Mouse (Mus musculus) myocyte (in vitro differentiated cells): Measurements from ENCODE around the gene Npm1. TPM values are rescaled to one million over a fixed set of nuclear protein-coding genes. Genes with fewer than 3 reads are reported as not detected.

ENCODE experiments used
- H3K27me3 ChIP-seq: one replicate; pipeline ENCODE4 v1.6.1; 2011; ENCODE audit not compliant: control insufficient read depth, insufficient read depth, insufficient read length
- H3K36me3 ChIP-seq: one replicate; pipeline ENCODE4 v1.6.1; 2011; ENCODE audit not compliant: control insufficient read depth, insufficient read depth
- H3K4me2 ChIP-seq: one replicate; pipeline ENCODE4 v1.6.1; 2011; ENCODE audit warnings: low read depth, control low read depth
- H3K4me3 ChIP-seq: one replicate; pipeline ENCODE4 v1.5.1; 2011; ENCODE audit warnings: mild to moderate bottlenecking, control low read depth, moderate library complexity
- H3K79me2 ChIP-seq: one replicate; pipeline ENCODE4 v1.6.1; 2011; ENCODE audit not compliant: control insufficient read depth, insufficient read depth
- H3ac ChIP-seq: one replicate; pipeline ENCODE4 v1.6.1; 2011; ENCODE audit not compliant: control insufficient read depth, insufficient read length
- CEBPB ChIP-seq: IDR thresholded peaks from 2 replicates; pipeline ENCODE4 v1.6.1; 2011; ENCODE audit warnings: mild to moderate bottlenecking, moderate library complexity; ENCODE audit not compliant: poor library complexity, insufficient read depth, severe bottlenecking
- E2F4 ChIP-seq: IDR thresholded peaks from one replicate; pipeline ENCODE4 v1.6.1; 2011; ENCODE audit warnings: mild to moderate bottlenecking, control low read depth, moderate library complexity; ENCODE audit not compliant: insufficient read depth
- MAX ChIP-seq: IDR thresholded peaks from one replicate; pipeline ENCODE4 v1.6.1; 2011; ENCODE audit warnings: low read depth, mild to moderate bottlenecking, control low read depth
- MYOD1 ChIP-seq, 3 experiments: IDR thresholded peaks; one replicate each; pipeline ENCODE4 v1.6.1; 2011; ENCODE audit warnings: control low read depth in 2 of 3, low read depth in 2 of 3, mild to moderate bottlenecking in 2 of 3, moderate library complexity in 1 of 3; ENCODE audit not compliant: insufficient read length in 2 of 3, control insufficient read depth in 1 of 3
- MYOG ChIP-seq, 3 experiments: IDR thresholded peaks; one replicate each; pipeline ENCODE4 v1.6.1; 2011; ENCODE audit warnings: control low read depth in 2 of 3, low read depth in 2 of 3, mild to moderate bottlenecking in 2 of 3; ENCODE audit not compliant: insufficient read length in 2 of 3, control insufficient read depth in 1 of 3, insufficient read depth in 1 of 3
- POLR2A ChIP-seq: IDR thresholded peaks from one replicate; pipeline ENCODE4 v1.6.1; 2011; ENCODE audit warnings: low read depth, mild to moderate bottlenecking, control low read depth, moderate library complexity; ENCODE audit not compliant: insufficient read length
- POLR2AphosphoS2 ChIP-seq: IDR thresholded peaks from one replicate; pipeline ENCODE4 v1.6.1; 2011; ENCODE audit warnings: low read depth, control low read depth; ENCODE audit not compliant: insufficient read length
- REST ChIP-seq: IDR thresholded peaks from one replicate; pipeline ENCODE4 v1.6.1; 2011; ENCODE audit warnings: mild to moderate bottlenecking, control low read depth, moderate library complexity; ENCODE audit not compliant: insufficient read depth, insufficient read length
- SRF ChIP-seq: IDR thresholded peaks from one replicate; pipeline ENCODE4 v1.6.1; 2011; ENCODE audit warnings: low read depth; ENCODE audit not compliant: control insufficient read depth, insufficient read length
- TCF12 ChIP-seq: IDR thresholded peaks from one replicate; pipeline ENCODE4 v1.6.1; 2011; ENCODE audit warnings: mild to moderate bottlenecking, control low read depth; ENCODE audit not compliant: poor library complexity, insufficient read depth, severe bottlenecking
- TCF3 ChIP-seq: IDR thresholded peaks from one replicate; pipeline ENCODE4 v1.6.1; 2011; ENCODE audit warnings: low read depth, control low read depth; ENCODE audit not compliant: insufficient read length
- USF1 ChIP-seq: IDR thresholded peaks from one replicate; pipeline ENCODE4 v1.6.1; 2011; ENCODE audit warnings: low read depth, mild to moderate bottlenecking, control low read depth, moderate library complexity
- polyA plus RNA-seq: library from polyadenylated mRNA; unstranded; fragments of >200 nt; fragmentation: generic; extraction: Trizol; gene quantifications from one replicate; pipeline ENCODE4 v1.2.1, GENCODE M21; 2012; ENCODE audit warnings: missing spikeins

Gene Npm1
- polyA plus RNA-seq, 1 experiment, result 244 TPM

DNA sequence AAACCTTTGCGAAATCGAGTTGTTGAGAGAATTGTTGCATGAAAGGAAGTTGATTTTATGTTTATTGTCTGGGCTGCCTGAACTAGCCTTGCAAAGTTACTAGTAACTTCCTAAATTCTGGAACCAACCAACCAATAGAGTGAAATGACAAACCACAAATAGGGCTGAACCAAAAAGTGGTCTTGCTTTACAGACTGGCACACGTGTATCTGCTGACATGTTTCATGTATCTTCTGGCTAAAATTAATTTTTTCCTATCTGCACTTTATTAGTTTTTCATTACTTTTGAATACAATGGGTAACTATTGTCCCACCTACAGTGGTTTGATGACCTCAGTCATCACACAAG is 13.9 kb downstream of the Npm1 start:
- no peaks in the 10 kb centered on the region for H3K27me3 ChIP-seq
- TF ChIP-seq E2F4 (no peak), POLR2A (no peak), MAX (no peak), CEBPB (no peak)
- peaks cover 50% of the 10 kb centered on the region for H3K36me3 ChIP-seq
- H3ac ChIP-seq, result no peak overlapping the region
- H3K79me2 ChIP-seq, result no peaks in the 10 kb centered on the region
- peak overlapping the region; percentile 97 for H3K4me2 ChIP-seq
- H3K4me3 ChIP-seq, result no peak overlapping the region

DNA sequence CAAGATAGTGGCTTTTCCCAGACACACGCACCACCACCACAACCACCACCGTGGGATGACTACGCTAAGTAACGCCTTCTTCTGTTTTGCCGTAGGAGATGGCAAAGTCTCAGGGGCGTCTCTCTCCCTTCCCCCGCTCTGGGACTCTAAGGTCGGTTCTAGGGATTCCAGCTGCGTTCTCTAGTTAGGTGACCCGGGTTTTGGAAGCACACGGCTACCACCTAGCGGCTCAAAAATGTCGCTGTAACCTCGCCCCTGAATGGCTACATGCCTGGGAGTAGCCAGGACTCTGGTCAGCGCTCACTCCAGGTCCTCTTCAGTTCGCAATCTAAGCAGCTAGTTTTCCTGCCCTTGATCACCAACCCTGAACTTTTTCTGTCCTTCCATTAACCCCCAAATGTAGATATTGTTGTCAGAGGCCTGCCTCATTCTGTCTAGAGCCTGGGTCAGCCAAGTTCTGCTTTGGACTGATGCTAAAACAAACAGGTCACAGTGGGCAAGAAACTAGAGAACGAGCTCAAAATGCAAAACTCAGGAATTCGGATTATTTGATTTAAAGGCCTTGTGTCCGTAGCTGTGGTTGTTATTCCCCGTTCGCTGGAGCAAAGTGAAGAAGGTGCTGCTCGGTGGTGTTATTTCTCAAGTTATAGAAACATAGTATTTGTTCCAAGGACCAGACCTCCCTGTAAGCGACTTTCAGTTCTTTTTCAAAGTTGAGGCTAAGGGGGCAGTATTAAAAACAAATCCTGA is 14.5 kb downstream of the Npm1 start:
- Histone ChIP-seq H3K36me3 (peaks cover 45% of the 10 kb centered on the region), H3K4me3 (peak overlapping the region; percentile 16), H3K27me3 (no peaks in the 10 kb centered on the region), H3ac (no peak overlapping the region), H3K4me2 (peak overlapping the region; percentile 97), H3K79me2 (no peaks in the 10 kb centered on the region)
- TF ChIP-seq POLR2A (no peak), TCF12 (no peak), E2F4 (no peak), MAX (no peak), CEBPB (no peak), REST (peak; percentile 46), POLR2AphosphoS2 (peak; percentile 79)

DNA sequence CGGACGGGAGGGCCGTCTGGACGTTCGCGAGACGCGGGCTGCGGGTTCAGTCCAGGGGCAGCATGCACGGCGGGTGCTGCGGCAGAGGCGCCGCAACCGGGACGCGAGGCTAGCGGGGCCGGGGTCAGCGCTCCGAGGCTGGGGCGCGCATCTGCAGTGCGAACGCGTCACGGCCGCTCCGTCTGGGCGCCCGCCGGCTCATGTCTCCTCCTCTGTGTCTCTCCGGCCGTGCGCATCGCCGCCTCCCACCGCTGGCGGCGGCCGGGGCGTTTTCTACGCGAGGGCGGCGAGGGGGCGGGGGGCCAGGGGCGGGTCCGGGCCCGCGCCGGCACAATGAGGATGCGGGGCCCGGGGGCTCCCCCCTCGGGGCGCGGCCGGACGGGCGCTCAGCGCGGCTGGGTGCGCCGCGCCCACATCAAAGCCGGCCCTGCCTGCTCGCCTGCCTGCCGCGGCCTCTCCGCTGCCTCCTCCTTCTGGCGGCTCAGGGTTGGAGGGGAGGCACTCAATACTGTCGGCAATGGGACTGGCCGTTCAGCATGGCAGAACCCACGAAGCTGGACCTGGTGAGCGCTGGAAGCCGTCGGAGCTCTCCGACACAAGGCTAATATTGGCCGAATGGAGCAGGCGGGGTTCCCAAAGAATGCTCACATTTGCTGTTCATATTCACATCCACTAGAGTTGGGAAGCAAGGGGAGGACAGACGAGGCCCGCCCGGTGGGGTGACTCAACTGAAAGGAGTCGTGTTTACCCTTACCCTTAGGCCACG is 15.3 kb downstream of the Npm1 start:
- no peaks in the 10 kb centered on the region for H3K79me2 ChIP-seq
- no peaks in the 10 kb centered on the region for H3K27me3 ChIP-seq
- peaks cover 37% of the 10 kb centered on the region for H3K36me3 ChIP-seq
- H3ac ChIP-seq, result peak overlapping the region; percentile 19
- peak overlapping the region; percentile 16 for H3K4me3 ChIP-seq
- peak overlapping the region; percentile 97 for H3K4me2 ChIP-seq
- no peak for TF ChIP-seq USF1
- peak in 1 of 3 experiments; percentile 9 for TF ChIP-seq MYOG (IDR thresholded peaks at IDR 0.05; ENCODE audit: control insufficient read depth in 1 of 3, insufficient read depth in 1 of 3, insufficient read length in 2 of 3, low read depth in 2 of 3)
- TF ChIP-seq TCF3, result no peak
- no peak for TF ChIP-seq MAX

DNA sequence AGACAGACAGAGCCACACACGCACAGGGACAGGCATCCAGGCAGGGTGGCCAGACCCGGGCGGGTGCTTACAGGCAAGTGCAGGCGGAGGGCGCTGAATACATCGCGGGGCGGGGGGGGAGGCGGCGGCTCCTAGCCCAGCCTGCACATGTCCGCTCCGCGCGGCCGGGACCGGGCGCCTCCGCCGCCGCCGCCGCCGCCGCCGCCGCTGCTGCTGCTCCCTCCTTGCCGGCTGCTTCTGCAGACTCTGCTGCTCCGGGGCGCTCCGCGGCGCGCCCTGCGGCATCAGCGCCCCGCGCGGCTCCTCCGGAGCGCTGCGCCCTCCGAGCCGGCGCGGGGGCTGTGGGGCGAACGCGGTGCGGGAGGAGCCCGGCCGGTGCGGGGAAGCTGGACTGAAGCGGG is 15.8 kb downstream of the Npm1 start, which contains the start of gene Fgf18:
Gene Fgf18 (minus strand): TSS at position 230 of the 401 bp plus-strand sequence.
- H3K79me2 ChIP-seq, result no peaks in the 10 kb centered on the region
- H3K4me2 ChIP-seq, result peak within 1 kb of the TSS; percentile 97
- peak within 1 kb of the TSS; percentile 16 for H3K4me3 ChIP-seq
- no peak for TF ChIP-seq POLR2A
- no peak for TF ChIP-seq MYOD1 (IDR thresholded peaks at IDR 0.05; ENCODE audit: control insufficient read depth in 1 of 3, insufficient read length in 2 of 3, low read depth in 2 of 3)
- TF ChIP-seq POLR2AphosphoS2, result no peak
- TF ChIP-seq USF1, result no peak
- TF ChIP-seq MYOG (IDR thresholded peaks at IDR 0.05; ENCODE audit: control insufficient read depth in 1 of 3, insufficient read depth in 1 of 3, insufficient read length in 2 of 3, low read depth in 2 of 3), result no peak
- TF ChIP-seq CEBPB, result no peak
- TF ChIP-seq MAX, result no peak
- no peak for TF ChIP-seq TCF12
- no peak for TF ChIP-seq SRF
- TF ChIP-seq E2F4, result no peak
- TF ChIP-seq REST, result no peak
- TF ChIP-seq TCF3, result no peak
- peak within 1 kb of the TSS; percentile 19 for H3ac ChIP-seq
- H3K27me3 ChIP-seq, result no peaks in the 10 kb centered on the region
- peaks cover 31% of the 10 kb centered on the region for H3K36me3 ChIP-seq

DNA sequence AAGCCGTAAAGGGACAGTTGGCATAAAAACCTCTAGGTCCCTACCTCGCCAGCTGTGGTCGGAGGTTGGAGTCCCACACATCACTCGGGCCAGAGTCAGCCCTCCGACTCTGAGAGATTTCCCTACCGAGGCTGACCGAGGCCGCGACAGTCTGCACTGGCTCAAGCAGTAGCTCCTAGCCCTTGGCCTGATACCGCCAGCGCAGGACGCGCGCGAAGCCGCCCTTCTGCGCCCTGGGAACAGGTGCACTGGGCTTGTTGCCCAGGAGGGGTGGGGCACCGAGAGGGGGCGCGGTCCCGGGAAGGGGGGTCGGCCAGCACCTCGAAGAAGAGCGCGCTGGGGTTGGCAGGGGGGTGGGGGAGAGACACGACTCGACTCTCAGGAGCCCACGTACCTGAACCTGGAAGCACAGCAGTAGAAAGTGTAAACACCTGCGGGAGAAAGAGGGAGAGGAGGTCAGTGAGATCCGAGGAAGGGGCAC is 16.3 kb downstream of the Npm1 start:
- Histone ChIP-seq H3K4me2 (peak overlapping the region; percentile 49), H3ac (peak overlapping the region; percentile 19), H3K79me2 (no peaks in the 10 kb centered on the region), H3K27me3 (no peaks in the 10 kb centered on the region), H3K4me3 (no peak overlapping the region), H3K36me3 (peaks cover 26% of the 10 kb centered on the region)
- peak in 1 of 3 experiments; percentile 6 for TF ChIP-seq MYOG (IDR thresholded peaks at IDR 0.05; ENCODE audit: control insufficient read depth in 1 of 3, insufficient read depth in 1 of 3, insufficient read length in 2 of 3, low read depth in 2 of 3)
- TF ChIP-seq E2F4, result no peak
